Mouse (Mus musculus): Measurements from ENCODE around the gene Car12.

DNA sequence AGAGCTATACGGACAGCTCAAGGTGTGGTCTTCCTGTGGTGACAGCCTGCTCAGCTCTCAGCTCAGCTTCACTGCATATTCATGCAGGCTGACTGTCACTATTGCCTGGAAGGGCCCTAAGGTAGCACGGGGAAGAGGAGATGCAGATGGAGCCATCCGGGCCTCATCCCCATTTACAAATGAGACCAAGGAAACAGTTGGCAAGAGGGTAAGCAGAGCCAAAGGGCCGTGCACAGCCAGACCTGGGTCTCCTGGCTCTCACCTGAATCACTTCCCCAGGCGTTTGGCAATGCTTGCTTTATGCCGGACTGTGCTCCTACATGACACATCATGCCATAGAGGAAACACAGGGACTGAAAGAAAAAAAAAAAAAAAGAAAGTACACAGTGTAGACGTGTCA lies 13.8 kb downstream of the Car12 start:
- no peak for TF ChIP-seq CTCF (IDR thresholded peaks at IDR 0.05; ENCODE audit: low read depth, low read length)
- TF ChIP-seq POLR2A (IDR thresholded peaks at IDR 0.05; ENCODE audit: insufficient read depth, low read length), result no peak
